Mouse (Mus musculus) neural tube, embryonic 12.5 days (tissue): ENCODE results near the gene Zfp263. TPM values are rescaled to one million over a fixed set of nuclear protein-coding genes. Genes with fewer than 3 reads are reported as not detected.

ENCODE experiments used
- ATAC-seq: fragments of 200-750 bp; cut with Nextera tagmentation; 2 replicates; pipeline ENCODE4 v1.8.0; 2017; ENCODE audit warnings: low read depth, mild to moderate bottlenecking, moderate TSS enrichment, moderate library complexity; ENCODE audit not compliant: low FRiP score
- H3K27ac ChIP-seq: fragments of 300-500 bp; sonication (generic); 2 replicates; pipeline ENCODE4 v1.5.1; 2016
- H3K27me3 ChIP-seq: fragments of 300-500 bp; sonication (generic); replicated peaks from 2 replicates; pipeline ENCODE4 v1.6.1; 2016; ENCODE audit warnings: mild to moderate bottlenecking
- H3K36me3 ChIP-seq: fragments of 300-500 bp; sonication (generic); 2 replicates; pipeline ENCODE4 v1.6.1; 2016; ENCODE audit warnings: mild to moderate bottlenecking
- H3K4me1 ChIP-seq: fragments of 300-500 bp; sonication (generic); 2 replicates; pipeline ENCODE4 v1.6.1; 2016
- H3K4me2 ChIP-seq: fragments of 300-500 bp; sonication (generic); replicated peaks from 2 replicates; pipeline ENCODE4 v1.6.1; 2016; ENCODE audit warnings: mild to moderate bottlenecking
- H3K4me3 ChIP-seq: fragments of 300-500 bp; sonication (generic); 2 replicates; pipeline ENCODE4 v1.5.1; 2016
- H3K9ac ChIP-seq: fragments of 300-500 bp; sonication (generic); 2 replicates; pipeline ENCODE4 v1.6.1; 2016; ENCODE audit warnings: mild to moderate bottlenecking
- H3K9me3 ChIP-seq: fragments of 300-500 bp; sonication (generic); 2 replicates; pipeline ENCODE4 v1.6.1; 2016; ENCODE audit warnings: mild to moderate bottlenecking
- WGBS: fragments of 180-500 bp; shearing (Covaris S2); methylation state at CpG from one replicate; pipeline ENCODE4 v1.1.7; 2016; 5-methylcytosine and 5-hydroxymethylcytosine counted together
- polyA plus RNA-seq: library from polyadenylated mRNA; unstranded; fragments of >200 nt; fragmentation: Nextera tagmentation; extraction: Ambion mirVana; gene quantifications from 2 replicates; pipeline ENCODE4 v1.2.1, GENCODE M21; 2016

The Zfp263 gene
- polyA plus RNA-seq, result 51.9 and 54.7 TPM in 2 replicates

DNA sequence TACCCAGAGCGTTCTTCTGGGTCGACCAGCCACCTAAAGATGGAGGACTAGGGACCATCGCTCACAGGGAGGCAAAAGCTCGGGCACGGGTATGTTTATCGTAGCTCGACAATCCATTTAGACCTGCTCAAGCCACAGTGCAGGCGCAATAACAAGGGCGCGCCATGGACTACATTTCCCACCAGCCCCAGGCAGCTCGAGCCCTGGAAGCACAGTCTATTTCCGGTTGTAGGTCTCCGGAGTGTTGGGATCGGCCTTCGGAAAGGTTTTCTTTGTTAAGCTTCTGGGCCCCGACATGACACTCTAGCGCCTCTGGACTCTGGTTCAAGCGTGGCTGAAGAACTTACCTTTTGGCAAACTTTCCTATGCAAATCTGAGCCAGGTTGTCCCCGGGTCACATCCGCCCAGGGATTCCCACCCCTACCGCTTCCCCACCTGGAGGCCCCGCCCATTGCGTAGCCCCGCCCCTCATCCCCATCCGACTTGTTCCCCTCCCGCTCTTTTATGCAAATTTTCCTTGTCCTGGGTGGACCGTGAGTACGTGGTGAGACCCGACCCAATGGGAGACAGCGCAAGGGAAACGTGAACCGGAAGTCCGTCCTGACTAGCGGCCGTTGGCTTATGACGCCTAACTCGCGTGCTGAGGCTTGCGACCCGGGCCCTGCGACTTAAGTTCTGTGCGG is at the start of gene Zfp263:
TSS of gene Zfp263 (plus strand) at position 591 of the 683 bp plus-strand sequence.
- ATAC-seq, result peak; percentile 98
- peaks cover 27% of the 10 kb centered on the region for H3K36me3 ChIP-seq
- H3K27ac ChIP-seq, result peak within 1 kb of the TSS; percentile 57; the same call in 1 of the 2 replicates
- H3K4me2 ChIP-seq, result peak within 1 kb of the TSS; percentile 90
- H3K4me3 ChIP-seq, result peak within 1 kb of the TSS; percentile 79
- under 1% methylated on average over 42 of the region's 42 CpGs for WGBS
- H3K27me3 ChIP-seq, result no peaks in the 10 kb centered on the region
- peaks cover 9% of the 10 kb centered on the region for H3K9me3 ChIP-seq
- H3K9ac ChIP-seq, result peak within 1 kb of the TSS; percentile 80
- peaks cover 20% of the 10 kb centered on the region for H3K4me1 ChIP-seq

- Histone ChIP-seq H3K36me3 (no peaks in the 10 kb centered on the region), H3K4me3 (no peak overlapping the region), H3K27ac (no peak overlapping the region), H3K27me3 (no peaks in the 10 kb centered on the region), H3K9me3 (peaks cover 3% of the 10 kb centered on the region; the same call in 1 of the 2 replicates), H3K4me1 (no peaks in the 10 kb centered on the region), H3K4me2 (no peak overlapping the region), H3K9ac (no peak overlapping the region)
- 84% methylated on average over 8 of the region's 8 CpGs for WGBS
- no peak for ATAC-seq
Measured at GRCm38 (mm10) chr16:3699281-3699680, 44.6 kb upstream of the Zfp263 start.

- no peak overlapping the region for H3K27ac ChIP-seq
- H3K9me3 ChIP-seq, result no peaks in the 10 kb centered on the region
- H3K4me2 ChIP-seq, result no peak overlapping the region
- WGBS, result 83% methylated on average over 1 of the region's 1 CpGs
- no peak overlapping the region for H3K4me3 ChIP-seq
- no peak overlapping the region for H3K9ac ChIP-seq
- H3K27me3 ChIP-seq, result no peaks in the 10 kb centered on the region
- no peaks in the 10 kb centered on the region for H3K36me3 ChIP-seq
- H3K4me1 ChIP-seq, result no peaks in the 10 kb centered on the region
- ATAC-seq, result no peak
Measured at GRCm38 (mm10) chr16:3700893-3701292, 43.0 kb upstream of the Zfp263 start.

DNA sequence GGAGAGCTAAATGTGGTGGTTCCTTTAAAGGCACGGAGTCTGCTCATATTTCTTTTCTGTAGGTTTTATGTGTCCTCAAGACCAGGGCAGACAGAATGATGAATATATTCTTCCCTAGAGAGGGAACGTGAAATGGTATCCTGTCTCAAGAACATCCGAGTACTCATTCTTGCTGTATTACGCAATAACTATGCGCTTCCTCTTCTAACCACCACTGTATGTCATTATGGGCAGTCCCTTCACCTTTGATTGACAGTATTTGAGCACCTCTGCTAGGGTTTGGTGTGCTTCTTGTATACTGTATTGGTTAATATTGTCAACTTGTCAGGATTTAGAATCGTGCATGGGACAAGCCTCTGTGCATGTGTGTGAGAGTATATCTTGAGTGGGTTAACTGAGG is 37.2 kb upstream of the Zfp263 start:
- no peaks in the 10 kb centered on the region for H3K4me1 ChIP-seq
- no peak for ATAC-seq
- no peak overlapping the region for H3K4me2 ChIP-seq
- H3K4me3 ChIP-seq, result no peak overlapping the region
- H3K27me3 ChIP-seq, result no peaks in the 10 kb centered on the region
- no peak overlapping the region for H3K9ac ChIP-seq
- H3K27ac ChIP-seq, result no peak overlapping the region
- WGBS, result 91% methylated on average over 6 of the region's 6 CpGs
- H3K9me3 ChIP-seq, result no peaks in the 10 kb centered on the region
- no peaks in the 10 kb centered on the region for H3K36me3 ChIP-seq

- H3K4me1 ChIP-seq, result no peaks in the 10 kb centered on the region
- H3K4me3 ChIP-seq, result no peak overlapping the region
- no peak overlapping the region for H3K27ac ChIP-seq
- no peaks in the 10 kb centered on the region for H3K36me3 ChIP-seq
- no peaks in the 10 kb centered on the region for H3K9me3 ChIP-seq
- H3K9ac ChIP-seq, result no peak overlapping the region
- no peak for ATAC-seq
- no peak overlapping the region for H3K4me2 ChIP-seq
- H3K27me3 ChIP-seq, result no peaks in the 10 kb centered on the region
- 97% methylated on average over 2 of the region's 2 CpGs for WGBS
Measured at GRCm38 (mm10) chr16:3714731-3715130, 29.2 kb upstream of the Zfp263 start.

- no peak within 1 kb of the TSS for H3K4me2 ChIP-seq
Measured at GRCm38 (mm10) chr16:3717980-3718379, 25.9 kb upstream of the Zfp263 start, which contains the start of gene Mefv. Gene Mefv (minus strand): TSS chr16:3718097.

DNA sequence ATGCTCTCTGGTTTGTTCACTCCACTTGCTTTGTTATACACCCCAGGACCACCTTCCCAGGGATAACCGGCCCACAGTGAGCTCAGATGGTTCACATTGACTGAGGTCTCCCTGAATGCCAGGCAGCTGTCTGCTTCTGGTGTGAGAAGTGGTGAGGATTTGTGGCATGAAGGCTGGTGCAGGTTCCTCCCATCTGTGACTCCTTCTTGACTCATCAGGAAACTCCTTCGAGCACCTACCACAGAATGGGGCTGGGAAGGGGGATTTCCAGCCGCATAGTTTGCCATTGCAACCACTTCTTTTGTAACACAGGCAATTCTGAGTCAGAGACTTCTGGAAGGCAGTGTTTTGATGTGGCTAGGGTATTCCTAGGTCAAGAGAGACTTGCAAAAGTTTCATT is 20.7 kb upstream of the Zfp263 start:
- Histone ChIP-seq H3K4me3 (no peak overlapping the region), H3K9ac (no peak overlapping the region), H3K36me3 (no peaks in the 10 kb centered on the region), H3K4me2 (no peak overlapping the region), H3K27ac (no peak overlapping the region), H3K9me3 (no peaks in the 10 kb centered on the region), H3K4me1 (no peaks in the 10 kb centered on the region), H3K27me3 (no peaks in the 10 kb centered on the region)
- WGBS, result 73% methylated on average over 3 of the region's 3 CpGs
- no peak for ATAC-seq

More at GRCm38 (mm10) chr16:3717980-3718379, 25.9 kb upstream of the Zfp263 start, which contains the start of gene Mefv:
- Histone ChIP-seq H3K9me3 (no peaks in the 10 kb centered on the region), H3K36me3 (no peaks in the 10 kb centered on the region), H3K4me3 (no peak within 1 kb of the TSS), H3K27ac (no peak within 1 kb of the TSS), H3K27me3 (no peaks in the 10 kb centered on the region), H3K4me1 (no peaks in the 10 kb centered on the region), H3K9ac (no peak within 1 kb of the TSS)
- no peak for ATAC-seq
- 90% methylated on average over 6 of the region's 6 CpGs for WGBS

DNA sequence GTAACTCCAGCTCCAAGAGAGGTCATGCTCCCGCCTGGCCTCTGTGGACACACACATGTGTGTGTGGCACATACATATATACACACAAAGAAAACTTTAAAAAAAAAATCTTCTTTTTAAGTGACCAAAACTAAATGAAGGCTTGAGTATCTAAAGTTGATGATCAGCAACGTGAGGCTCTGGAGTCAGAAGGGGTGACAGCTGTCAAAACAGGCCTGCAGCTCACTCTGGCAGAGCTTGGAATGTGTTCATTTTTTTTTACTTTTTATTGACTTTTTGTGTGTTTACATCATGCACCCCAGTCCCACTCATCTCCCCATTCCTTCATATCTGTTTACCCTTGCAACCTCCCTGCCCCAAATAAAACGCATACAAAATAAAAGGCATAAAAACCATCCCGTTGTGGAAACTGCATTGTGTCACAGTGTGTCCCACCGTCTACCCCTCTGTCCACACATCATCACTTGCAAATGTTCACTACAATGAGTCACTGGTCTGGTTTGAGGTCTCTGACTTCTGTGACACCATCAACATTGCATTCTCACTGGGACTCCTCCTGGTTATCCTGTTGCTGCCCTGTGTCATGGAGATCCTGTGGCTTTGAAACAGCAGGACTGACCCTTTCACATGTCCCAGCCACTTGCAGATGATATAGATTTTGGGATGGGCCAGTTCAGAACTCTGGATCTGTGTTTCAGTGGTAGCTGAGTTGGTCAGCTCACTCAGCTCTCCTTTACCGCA is 15.7 kb upstream of the Zfp263 start:
- no peaks in the 10 kb centered on the region for H3K9me3 ChIP-seq
- no peaks in the 10 kb centered on the region for H3K4me1 ChIP-seq
- WGBS, result 86% methylated on average over 6 of the region's 6 CpGs
- H3K9ac ChIP-seq, result no peak overlapping the region
- H3K4me3 ChIP-seq, result no peak overlapping the region
- no peaks in the 10 kb centered on the region for H3K36me3 ChIP-seq
- ATAC-seq, result no peak
- no peak overlapping the region for H3K4me2 ChIP-seq
- H3K27me3 ChIP-seq, result no peaks in the 10 kb centered on the region
- H3K27ac ChIP-seq, result no peak overlapping the region

DNA sequence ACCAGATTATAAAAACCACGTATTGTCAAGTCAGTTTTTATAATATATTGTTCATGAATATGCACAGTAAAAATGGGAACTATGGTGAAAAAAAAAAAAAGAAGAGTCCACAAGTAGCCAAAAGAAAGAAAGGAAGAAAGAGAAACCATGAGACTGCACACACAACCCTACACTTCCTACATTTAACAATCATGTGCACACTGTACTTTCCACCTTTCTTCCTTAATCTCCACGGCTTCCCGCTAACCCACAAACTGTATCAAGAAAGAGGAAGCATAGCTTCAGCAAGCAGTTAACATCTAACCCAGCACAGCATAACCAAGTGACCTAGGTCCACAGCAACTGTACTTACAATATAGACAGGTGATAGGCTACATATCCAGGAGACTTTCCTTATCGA is 11.3 kb upstream of the Zfp263 start:
- H3K4me1 ChIP-seq, result no peaks in the 10 kb centered on the region
- H3K27me3 ChIP-seq, result no peaks in the 10 kb centered on the region
- 93% methylated on average over 4 of the region's 4 CpGs for WGBS
- no peaks in the 10 kb centered on the region for H3K36me3 ChIP-seq
- H3K27ac ChIP-seq, result no peak overlapping the region
- no peak overlapping the region for H3K4me2 ChIP-seq
- no peak overlapping the region for H3K9ac ChIP-seq
- no peaks in the 10 kb centered on the region for H3K9me3 ChIP-seq
- H3K4me3 ChIP-seq, result no peak overlapping the region
- ATAC-seq, result no peak

DNA sequence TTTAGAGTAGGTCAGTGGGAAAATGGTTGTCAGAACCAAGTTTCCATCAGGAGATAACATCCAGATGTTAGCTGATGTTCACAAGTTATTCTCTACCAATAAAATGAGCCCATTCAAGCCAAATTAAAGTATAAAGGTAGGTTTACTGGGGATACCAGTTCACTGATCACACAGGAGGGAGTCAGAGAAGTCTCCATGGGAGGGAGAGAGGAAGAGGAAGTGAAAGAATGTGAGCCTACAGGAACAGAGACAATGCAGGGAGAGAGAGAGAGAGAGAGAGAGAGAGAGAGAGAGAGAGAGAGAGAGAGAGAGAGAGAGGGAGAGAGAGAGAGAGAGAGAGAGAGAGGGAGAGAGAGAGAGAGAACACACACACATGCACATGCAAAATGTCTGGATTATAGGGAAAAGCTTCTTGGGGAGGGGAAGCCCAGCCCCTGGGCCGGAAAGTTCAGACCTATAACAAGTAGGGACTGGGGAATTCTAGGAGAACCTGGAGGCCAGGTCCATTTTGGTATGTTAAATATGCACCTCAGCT is 10.6 kb upstream of the Zfp263 start:
- Histone ChIP-seq H3K27ac (no peak overlapping the region), H3K9ac (no peak overlapping the region), H3K27me3 (no peaks in the 10 kb centered on the region), H3K4me3 (no peak overlapping the region), H3K36me3 (no peaks in the 10 kb centered on the region), H3K9me3 (no peaks in the 10 kb centered on the region), H3K4me1 (no peaks in the 10 kb centered on the region), H3K4me2 (no peak overlapping the region)
- 64% methylated on average over 1 of the region's 1 CpGs for WGBS
- ATAC-seq, result no peak

DNA sequence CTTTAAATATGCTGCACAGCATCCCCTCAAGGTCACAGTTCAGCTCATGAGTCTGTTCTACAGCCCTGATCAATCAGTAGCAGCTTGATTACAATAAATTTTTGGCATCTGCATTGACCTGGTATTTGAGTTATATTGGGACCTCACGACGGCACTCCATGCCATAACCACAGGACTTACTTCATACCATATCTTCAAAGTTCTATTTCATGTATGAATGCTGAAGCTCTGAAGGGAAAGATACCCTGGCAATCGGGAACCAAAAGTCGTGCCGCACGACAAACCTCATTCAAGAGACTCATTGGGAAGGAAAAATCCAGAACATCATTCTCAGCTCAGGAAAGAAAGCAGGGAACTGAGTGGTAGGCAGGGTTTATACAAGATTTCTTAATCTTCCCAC is 1.4 kb upstream of the Zfp263 start:
- Histone ChIP-seq H3K36me3 (peaks cover 18% of the 10 kb centered on the region), H3K4me1 (peaks cover 20% of the 10 kb centered on the region), H3K9me3 (no peaks in the 10 kb centered on the region), H3K9ac (no peak overlapping the region), H3K27me3 (no peaks in the 10 kb centered on the region), H3K27ac (no peak overlapping the region), H3K4me2 (no peak overlapping the region), H3K4me3 (no peak overlapping the region)
- 96% methylated on average over 6 of the region's 6 CpGs for WGBS
- no peak for ATAC-seq

GRCm38 (mm10) chr16:3744186-3744700 is 350 bp downstream of the Zfp263 start:
- Histone ChIP-seq H3K4me1 (peaks cover 20% of the 10 kb centered on the region), H3K9me3 (peaks cover 15% of the 10 kb centered on the region), H3K4me2 (peak overlapping the region; percentile 90), H3K4me3 (peak overlapping the region; percentile 79), H3K36me3 (peaks cover 33% of the 10 kb centered on the region), H3K27ac (peak overlapping the region; percentile 57; the same call in 1 of the 2 replicates), H3K27me3 (no peaks in the 10 kb centered on the region), H3K9ac (peak overlapping the region; percentile 80)
- ATAC-seq, result peak; percentile 66
- 1% methylated on average over 32 of the region's 32 CpGs for WGBS
